Mouse (Mus musculus) MN1 (cell line): Measurements from ENCODE around the gene Kalrn.

Source experiments
- DNase-seq: peaks from one replicate; pipeline ENCODE4 v3.0.0-alpha.2; 2016; ENCODE audit warnings: low spot score

Gene Kalrn

DNA sequence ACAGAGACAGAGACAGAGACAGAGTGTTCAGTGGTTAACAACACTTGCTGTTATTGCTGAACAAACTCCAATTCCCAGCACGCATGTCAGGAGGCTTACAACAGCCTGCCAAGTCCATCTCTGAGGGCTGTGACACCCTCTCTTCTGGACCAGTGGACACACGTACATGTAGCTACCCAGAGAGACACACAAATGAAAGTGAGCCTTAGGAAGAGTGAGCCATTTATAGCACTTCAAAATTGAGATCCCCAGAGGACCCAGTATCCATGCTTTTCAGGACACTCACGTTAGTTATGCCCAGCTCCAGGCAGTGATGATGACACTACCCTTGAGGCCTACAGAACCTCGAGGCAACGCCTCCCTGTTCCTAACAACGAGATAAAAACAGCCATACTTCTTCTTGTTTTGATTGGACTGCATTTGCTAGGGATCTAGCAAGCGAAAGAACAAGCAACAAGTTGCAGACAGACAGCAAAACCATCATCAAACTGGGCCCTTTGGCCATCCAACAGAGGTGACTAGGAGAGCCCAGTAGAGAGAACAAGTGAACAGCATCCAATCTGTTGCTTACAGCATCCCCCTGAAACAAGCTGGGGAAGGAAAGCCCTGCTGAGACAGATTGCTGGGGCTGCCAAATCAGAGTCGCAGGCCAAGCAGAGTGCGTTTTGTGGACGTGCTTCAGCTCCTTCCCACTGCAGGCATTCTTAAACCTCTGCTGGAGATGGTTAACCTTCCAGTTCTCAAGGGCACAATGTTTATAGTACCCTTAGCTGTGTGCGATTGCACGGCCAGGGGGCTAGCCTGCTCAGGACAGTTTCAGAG lies 634.8 kb downstream of the Kalrn start:
- DNase-seq: no peak

DNA sequence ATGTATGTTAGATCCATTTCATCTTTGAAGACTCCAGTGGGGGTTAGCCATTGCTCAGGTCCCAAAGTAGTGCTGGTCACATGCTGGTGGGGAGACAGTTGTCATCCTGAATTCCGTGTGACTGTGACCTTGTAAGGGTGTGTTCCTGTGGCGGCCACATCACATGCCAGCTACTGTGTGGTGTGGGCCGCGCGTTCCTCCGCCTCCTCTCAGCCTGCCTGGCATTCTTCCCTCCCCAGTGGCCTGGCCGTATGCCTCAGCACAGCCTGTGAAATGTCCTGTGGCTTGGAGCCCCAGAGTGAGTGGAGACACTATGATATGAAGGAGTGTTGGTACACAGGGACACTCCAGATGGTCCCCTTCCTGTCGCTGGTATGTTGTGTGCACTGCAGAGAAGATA lies 635.8 kb downstream of the Kalrn start:
- DNase-seq: no peak

DNA sequence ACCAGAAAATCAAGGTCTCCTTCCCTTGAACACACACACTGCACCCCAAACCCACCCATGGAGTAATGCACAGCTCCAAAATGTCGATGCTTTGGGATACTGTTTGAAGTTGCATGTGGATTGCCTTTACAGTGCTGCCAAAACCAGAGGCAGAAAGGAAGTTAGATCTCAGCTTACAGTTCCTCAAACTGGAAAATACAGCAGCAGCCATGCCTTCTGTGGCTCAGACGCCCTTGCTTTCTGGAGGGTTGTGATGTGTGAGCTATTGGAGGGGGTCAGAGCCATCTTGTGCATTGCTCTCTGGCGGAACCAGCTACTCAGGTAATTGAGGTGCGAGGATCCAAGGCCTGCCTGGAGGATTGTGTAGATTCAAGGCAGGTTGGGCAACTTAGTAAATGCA lies 636.4 kb downstream of the Kalrn start:
- DNase-seq: no peak

- DNase-seq: no peak
Measured at GRCm38 (mm10) chr16:33935407-33935785, 637.9 kb downstream of the Kalrn start.

DNA sequence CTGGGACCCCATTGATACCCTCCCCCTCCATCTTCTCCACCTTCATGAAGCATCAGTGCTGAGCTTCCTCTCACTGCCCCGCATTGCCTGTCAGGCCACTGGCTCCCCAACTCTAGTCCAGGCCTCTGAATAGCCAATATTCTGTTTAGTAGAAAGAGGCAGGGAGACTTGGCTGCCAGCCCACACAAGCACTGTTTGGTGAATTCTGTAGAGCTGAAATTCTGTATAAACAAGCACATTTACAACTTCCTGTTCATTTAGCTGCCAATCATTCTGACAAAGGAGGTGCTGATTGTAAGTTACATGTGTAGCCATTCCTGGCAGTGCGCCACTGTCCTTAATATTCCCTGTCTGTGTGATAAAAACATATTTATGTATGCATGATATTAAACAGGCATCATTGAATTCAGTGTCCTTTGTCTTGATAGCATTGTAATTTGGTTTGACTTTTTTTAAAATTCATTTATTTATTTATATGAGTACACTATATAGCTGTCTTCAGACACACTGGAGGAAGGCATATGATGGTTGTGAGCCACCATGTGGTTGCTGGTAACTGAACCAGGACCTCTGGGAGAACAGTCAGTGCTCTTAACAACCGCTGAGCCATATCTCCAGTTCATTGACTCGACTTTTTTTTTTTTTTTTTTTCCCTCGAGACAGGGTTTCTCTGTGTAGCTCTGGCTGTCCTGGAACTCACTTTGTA lies 638.5 kb downstream of the Kalrn start:
- DNase-seq: no peak

DNA sequence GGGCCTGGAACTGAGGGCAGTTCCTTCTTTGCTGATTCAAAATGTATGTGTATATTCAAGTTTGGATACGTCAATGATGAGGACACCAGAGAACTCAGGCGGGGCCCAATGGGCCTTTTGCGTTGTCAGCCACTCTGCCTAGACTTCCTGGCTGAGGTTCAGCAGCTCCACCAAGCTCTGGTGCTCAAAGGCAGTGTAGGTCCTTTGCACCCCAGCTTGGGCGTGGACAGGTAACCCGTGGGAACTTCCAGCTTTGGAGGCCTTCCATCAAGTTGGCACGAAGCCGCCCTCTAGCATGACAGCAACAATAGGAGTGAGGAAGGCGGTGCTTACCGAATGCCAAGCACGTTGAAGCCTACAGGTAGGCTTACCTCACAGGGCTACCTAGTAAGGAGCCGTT lies 639.9 kb downstream of the Kalrn start:
- no peak for DNase-seq

GRCm38 (mm10) chr16:33932126-33932525 lies 641.2 kb downstream of the Kalrn start:
- no peak for DNase-seq

DNA sequence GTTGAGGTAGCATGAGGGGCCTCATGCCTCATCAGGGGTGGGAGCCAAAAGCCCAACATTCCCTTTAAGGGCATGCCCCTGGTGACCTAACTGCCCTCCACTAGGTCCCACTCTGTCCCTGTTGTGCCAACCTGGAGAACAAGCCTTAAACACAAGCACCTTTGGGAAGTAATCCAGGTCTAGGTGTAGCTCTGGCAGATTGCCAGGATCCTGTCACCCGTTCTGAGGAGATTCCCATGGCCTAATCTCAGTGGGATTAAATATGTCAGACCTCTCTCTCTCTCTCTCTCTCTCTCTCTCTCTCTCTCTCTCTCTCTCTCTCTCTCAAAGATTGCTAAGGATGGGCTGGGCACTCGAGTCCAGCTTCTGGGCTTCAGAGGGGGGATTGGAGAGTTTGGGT lies 641.6 kb downstream of the Kalrn start:
- no peak for DNase-seq

GRCm38 (mm10) chr16:33930785-33931184 lies 642.5 kb downstream of the Kalrn start:
- DNase-seq: no peak

DNA sequence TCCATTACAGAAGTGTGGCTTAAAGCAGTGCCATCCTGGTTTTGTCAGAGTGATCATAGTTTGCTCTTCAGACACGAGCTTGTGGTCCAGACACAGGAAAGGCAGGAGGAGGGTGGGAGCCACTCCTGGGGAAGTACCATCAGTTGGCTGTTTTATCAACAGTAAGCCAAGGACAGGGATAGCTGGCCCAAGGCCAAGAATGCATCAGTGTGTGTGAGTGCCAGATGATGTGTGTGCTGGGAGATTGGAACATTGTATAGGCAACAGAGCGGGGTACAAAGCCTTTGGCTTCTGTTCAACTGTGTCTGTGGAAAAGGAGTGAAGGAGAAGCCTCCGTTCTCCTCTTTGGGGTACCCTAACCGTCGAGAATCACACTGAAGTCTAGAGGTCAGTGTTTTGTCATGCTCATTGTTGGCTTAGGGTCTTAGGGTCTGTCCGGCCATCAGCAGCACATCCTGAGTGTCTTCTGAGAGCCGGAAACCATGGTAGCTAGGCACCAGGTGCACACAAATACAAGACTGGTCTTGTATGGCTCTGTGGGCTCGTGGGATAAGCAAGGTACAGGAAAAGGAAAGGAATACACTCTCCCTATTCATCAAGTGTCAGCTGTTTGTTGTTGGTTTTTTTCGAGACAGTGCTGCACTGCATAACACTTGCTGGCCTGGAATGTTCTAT lies 644.4 kb downstream of the Kalrn start:
- DNase-seq: no peak

GRCm38 (mm10) chr16:33927263-33927824 lies 646.0 kb downstream of the Kalrn start:
- no peak for DNase-seq

GRCm38 (mm10) chr16:33923758-33924157 lies 649.6 kb downstream of the Kalrn start:
- no peak for DNase-seq

DNA sequence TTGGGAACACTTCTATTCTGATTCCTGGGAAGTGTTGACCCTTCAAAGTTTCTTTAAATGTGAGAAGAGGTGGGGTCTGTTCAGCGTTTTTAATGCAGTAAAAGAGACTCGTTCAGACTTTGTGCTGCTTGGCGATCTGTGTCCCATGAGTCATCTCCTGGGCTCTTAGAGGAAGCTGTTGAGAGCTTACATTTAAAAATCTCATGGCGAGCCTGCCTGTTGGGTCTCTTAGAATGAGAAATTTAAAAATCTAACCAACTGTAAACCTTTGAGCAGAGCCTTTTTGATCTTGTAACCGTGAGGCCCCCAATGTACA lies 650.4 kb downstream of the Kalrn start:
- DNase-seq: no peak

- no peak for DNase-seq
Measured at GRCm38 (mm10) chr16:33922111-33923000, 651.0 kb downstream of the Kalrn start.

DNA sequence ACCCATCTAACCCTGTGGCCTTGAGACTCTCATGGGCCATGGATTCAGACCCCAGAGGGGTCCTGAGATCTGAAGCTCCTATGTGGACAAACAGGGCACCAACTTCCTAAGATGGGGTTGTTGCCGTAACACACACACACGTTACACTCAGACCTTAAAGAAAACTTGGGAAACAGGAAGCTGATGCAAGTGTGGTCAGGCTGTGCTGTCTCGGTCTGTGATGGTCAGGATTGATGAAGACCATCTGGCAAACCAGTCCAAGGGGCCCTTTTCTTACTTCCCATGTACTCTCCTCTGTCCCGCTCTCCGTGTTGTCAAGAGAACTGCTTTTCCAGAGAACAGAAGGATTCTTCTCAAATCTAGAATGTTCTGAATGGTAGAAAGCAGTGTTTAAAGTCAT lies 651.8 kb downstream of the Kalrn start:
- DNase-seq: no peak
